Mouse (Mus musculus): ENCODE data around the gene Kcnt2.
A peak's percentile ranks its signal among the peaks of the same experiment; 100 is the strongest.

Kcnt2 gene

DNA sequence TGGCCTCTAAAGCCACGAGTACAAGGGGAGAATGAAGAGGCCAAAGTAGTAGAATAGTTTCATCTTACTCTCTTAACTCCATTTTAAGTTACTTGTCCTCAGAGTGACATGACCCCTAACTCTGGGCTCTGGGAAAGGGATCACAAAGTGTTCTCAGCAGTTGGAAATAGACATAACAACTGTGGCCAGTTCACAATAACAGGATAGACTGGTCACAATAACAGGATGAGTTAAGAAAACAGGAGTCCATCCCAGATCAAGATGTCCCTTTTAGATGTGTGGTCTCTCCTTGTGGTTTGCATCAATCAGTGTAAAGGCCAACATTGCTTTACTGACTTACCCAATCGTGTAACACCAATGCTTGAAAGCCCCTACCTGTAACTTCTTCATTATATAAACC lies 132.8 kb downstream of the Kcnt2 start:
- DNase-seq (ENCODE audit: low spot score): no peak

- no peak for DNase-seq (ENCODE audit: low spot score)
Measured at GRCm38 (mm10) chr1:140379526-140379925, 133.6 kb downstream of the Kcnt2 start.

DNA sequence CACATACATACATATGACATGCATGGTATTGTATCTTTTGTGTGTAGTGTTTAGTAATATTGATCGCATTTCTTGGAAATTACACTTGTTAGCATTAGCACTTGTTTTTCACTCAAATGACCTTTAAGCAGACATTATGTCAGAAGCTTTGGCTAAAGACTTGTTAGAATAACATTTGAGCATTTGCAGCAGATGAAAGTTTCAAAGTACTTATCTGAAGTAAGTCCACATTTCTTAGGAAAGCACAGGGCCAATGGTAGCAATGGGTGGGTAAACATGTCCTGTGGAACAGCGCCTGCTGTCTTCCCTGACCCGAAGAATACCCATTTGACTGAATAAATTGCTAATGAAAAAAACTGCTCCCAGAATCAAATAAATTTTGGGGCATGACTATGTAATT lies 135.1 kb downstream of the Kcnt2 start:
- no peak for DNase-seq (ENCODE audit: low spot score)

GRCm38 (mm10) chr1:140390301-140390700 lies 144.3 kb downstream of the Kcnt2 start:
- DNase-seq (ENCODE audit: low spot score): no peak

DNA sequence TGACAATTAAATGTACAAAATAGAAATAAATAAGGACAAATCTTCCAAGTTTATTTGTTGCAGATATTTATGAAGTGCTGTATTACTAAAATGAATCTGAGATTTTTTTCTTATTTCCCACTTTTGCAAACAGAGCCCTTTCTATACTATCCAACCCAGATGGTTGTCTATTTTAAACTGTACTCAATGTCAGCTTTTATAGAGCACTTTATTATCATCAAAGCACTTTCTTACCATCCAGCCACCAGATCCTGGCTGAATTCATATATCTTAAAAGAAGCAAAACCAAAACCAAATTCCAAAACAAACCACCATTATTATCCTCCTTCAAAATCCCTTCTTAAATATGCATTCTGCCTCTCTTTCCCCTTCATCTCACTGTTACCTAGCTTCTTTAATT lies 151.8 kb downstream of the Kcnt2 start:
- DNase-seq (ENCODE audit: low spot score): no peak

DNA sequence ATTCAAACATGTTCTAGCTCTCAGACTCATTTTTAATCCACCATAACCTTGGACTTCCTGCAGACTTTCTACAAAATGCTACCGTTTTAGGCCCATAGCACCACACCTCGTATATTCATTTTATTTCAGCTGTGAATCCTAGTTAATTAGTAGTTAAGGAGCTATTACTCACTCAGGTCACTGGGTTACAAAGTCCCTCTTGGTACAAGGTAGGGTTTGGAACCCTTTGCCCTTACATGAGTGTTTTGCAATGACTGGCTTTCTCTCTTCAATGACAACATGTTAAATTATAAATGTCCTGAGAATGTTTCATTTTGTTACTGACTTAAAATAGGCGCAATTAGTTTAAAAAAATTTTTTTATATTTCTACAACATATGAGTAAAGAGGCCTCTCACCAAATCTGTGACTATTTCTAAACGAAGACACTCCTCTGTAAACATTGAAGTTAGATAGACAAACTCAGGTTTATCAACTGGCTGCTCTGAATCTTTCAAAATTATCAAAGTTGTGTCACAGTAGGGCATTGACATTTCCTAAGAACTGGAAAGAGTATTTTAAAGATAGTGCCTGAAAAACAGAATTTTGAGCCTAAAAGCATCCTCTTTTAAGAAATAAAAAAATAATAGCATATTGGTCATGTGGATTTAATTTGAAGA lies 160.8 kb downstream of the Kcnt2 start:
- no peak for DNase-seq (ENCODE audit: low spot score)

- no peak for DNase-seq (ENCODE audit: low spot score)
Measured at GRCm38 (mm10) chr1:140415761-140416160, 169.8 kb downstream of the Kcnt2 start.

DNA sequence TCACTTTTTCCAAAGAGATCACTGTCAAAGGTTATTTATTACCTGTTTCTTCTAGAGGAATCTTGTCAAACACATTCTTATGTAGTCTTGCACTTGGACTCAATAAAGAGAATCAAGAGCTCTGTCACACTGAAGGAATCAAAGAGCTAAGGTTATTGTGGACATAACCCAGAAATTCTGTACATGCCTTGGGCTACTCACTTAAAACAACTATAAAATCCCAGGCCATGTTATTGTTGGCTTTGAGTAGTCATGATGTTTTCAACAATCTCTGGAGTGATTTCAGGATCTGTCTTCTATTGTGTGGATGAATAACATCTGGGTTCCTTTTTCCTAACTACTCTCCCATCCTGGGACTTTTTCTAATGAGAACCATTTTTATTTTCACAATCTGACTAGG lies 177.0 kb downstream of the Kcnt2 start:
- DNase-seq (ENCODE audit: low spot score): no peak

- DNase-seq (ENCODE audit: low spot score): no peak
Measured at GRCm38 (mm10) chr1:140429284-140429850, 183.4 kb downstream of the Kcnt2 start.

DNA sequence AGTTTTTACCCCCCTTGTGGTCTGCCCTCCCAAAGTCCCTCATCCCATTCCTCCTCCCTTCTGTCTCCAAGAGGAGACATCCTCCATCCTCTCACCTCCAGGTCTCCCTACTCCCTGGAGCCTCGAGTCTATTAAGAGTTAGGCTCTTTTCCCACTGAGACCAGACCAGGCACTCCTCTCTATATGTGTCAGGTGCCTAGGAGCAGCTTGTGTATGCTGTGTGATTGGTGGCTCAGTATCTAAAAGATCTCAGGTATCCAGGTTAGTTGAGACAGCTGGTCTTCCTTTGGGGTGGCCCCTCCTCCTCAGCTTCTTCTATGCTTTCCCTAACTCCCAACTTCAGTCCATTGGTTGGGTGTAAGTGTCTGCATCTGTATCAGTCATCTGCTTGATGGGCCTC lies 186.1 kb downstream of the Kcnt2 start:
- DNase-seq (ENCODE audit: low spot score): no peak

- DNase-seq (ENCODE audit: low spot score): no peak
Measured at GRCm38 (mm10) chr1:140434791-140435190, 188.8 kb downstream of the Kcnt2 start.

DNA sequence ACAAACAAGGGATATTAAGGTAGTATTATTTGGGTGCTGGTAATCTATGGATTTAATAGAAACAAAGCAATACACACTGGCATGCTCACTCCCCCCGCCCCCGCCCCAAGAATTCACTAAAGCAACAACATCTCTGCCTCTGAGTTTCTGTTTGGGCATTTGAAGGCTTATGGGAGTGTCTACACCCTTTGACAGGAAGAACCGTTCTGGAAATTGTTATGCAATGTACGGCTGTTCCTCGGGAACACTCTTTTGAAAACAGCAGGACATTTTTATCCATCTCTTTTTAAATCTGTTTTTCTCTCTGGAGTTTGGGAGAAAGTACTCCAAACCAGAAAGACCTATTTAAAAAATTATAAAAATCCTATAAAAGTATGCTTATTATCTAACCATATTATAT lies 192.2 kb downstream of the Kcnt2 start:
- DNase-seq (ENCODE audit: low spot score): no peak

DNA sequence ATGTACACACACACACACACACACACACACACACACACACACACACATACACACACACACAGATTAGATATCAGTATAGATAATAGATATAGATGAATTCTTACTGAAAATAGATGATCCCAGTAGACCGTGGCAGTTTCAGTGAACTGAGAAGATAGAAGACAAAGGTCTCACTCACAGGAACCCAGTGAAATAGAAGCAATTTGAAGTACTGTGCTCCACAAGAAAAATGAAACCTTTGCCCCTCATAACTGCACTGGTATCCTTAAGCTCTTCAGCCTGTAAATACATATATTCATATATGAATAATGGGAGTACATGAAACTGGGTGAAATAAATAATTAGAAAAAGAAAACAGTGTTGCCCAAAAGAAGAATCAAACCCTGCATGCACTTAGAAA lies 197.9 kb downstream of the Kcnt2 start:
- DNase-seq (ENCODE audit: low spot score): no peak

DNA sequence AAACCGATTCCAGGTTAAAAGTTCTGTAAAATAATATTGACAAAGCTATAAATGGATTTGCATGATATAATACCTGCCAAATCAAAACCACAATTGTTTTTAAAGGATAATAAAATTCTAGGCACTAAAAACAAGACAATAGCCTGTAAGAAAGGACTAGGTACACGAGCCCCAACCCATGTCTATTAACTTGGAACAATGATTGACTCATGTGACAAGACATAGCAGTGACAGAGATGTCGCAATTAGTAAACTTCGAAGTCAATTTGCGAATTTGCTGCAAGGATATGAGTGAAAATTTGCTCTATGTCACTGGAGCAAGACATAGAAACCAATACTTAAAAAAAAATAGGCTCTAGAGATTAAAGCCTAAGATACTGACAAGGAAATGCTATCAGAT lies 198.4 kb downstream of the Kcnt2 start:
- DNase-seq (ENCODE audit: low spot score): no peak

GRCm38 (mm10) chr1:140451461-140451860 lies 205.5 kb downstream of the Kcnt2 start:
- DNase-seq (ENCODE audit: low spot score): no peak

DNA sequence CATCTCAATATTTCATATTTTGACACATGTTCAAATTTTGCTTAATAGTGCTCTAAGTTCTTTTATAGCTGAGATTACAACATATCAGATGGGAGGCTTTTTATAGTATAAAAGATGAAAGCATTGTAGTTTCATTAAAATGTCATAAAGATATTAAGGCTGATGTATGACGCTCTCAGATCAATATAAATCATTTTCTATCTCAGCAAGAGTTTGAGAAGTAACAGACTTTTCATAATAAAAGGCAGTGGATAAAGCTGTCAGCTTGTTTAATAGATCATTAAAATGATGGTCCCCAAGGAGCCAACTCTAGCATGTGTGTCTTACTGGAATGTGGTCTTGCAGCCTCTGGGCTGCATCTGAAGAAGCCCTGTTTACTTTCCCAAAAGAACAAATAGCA lies 206.0 kb downstream of the Kcnt2 start:
- no peak for DNase-seq (ENCODE audit: low spot score)

DNA sequence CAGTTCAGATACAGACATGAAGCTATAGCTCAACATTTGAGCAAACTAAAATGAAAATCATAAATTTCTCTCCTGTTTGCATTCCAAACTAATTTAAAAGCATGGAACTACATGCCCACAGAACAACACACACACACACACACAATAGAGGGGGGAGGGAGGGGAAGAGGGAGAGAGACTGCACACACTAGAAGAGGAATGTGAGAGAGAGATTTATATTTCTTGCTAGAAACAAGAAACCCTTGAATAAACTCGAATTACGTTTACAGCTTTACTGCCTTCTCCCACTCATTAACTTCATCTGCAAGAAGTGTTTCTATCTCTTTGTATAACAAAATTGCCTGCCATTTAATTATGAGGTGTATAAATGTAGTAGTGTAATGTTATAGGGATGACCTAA lies 209.9 kb downstream of the Kcnt2 start:
- DNase-seq (ENCODE audit: low spot score): no peak

DNA sequence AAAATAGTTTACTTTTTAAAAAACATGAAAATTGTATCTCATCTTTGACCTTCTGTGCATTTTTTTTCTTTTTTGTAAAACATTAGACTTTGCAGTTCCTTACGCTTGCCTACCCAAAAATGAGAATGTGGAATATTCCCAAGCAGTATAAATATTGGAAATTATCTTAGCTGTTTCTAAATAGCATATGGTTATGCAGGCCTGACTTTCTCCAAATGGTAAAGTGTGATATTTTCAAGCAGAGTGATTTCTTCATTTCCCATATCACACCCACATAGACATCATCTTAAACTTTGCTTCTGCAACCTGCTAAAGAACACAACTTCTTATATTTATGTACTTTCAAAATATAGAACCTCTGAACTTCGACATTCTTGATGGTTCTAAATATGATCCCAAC lies 210.9 kb downstream of the Kcnt2 start:
- no peak for DNase-seq (ENCODE audit: low spot score)

DNA sequence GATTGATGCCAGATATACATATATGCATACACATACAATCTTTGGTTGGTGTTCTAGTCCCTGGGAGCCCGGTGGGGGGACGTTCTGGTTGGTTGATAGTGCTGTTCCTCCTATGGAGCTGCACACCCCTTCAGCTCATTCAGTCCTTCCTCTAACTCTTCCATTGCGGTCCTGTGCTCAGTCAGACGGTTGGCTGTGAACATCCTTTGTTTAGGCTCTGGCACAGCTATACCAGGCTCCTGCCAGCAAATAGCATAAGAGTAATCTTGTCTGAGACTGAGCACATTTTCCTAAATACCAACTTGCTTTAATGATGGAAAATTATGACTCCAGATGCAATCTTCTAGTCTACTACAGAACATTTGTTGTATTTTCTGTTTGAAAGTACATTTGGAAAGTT lies 222.4 kb downstream of the Kcnt2 start:
- no peak for DNase-seq (ENCODE audit: low spot score)

GRCm38 (mm10) chr1:140469586-140469985 lies 223.6 kb downstream of the Kcnt2 start:
- no peak for DNase-seq (ENCODE audit: low spot score)

- DNase-seq (ENCODE audit: low spot score): no peak
Measured at GRCm38 (mm10) chr1:140476921-140477320, 231.0 kb downstream of the Kcnt2 start.

- peak; percentile 4 for DNase-seq (ENCODE audit: low spot score)
Measured at GRCm38 (mm10) chr1:140484016-140484415, 238.1 kb downstream of the Kcnt2 start.

GRCm38 (mm10) chr1:140489816-140490215 lies 243.9 kb downstream of the Kcnt2 start:
- DNase-seq (ENCODE audit: low spot score): no peak

DNA sequence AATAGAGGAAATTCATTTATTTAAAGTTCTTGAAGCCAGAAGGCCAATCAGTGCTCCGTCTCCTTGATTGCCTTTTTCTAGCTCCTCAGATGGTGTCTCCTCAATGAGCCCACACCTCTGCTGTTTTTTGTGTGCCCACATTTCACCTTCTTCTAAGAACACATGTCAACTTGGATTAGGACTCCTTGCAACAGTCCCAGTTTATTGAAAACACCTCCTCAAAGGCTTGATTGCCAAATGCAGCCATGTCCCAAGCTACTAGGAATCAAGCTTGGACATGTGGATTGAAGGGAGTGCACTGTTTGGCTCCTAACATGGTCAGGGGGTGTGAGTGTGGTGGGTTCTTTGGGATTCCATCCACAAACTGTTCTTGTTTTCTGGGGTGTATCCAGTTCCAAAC lies 245.4 kb downstream of the Kcnt2 start:
- no peak for DNase-seq (ENCODE audit: low spot score)
